Mouse (Mus musculus) thymus, adult 2 months (tissue): ENCODE results near the gene Gm20521.

Experiments
- CTCF ChIP-seq: fragments of 200-500 bp; IDR thresholded peaks from 2 replicates; pipeline ENCODE4 v1.5.1; 2012; ENCODE audit warnings: mild to moderate bottlenecking, control low read depth, low read length, moderate library complexity, borderline replicate concordance; ENCODE audit not compliant: control insufficient read depth, poor library complexity, insufficient read depth; ENCODE audit errors: extremely low read depth
- POLR2A ChIP-seq: fragments of 200-500 bp; IDR thresholded peaks from 2 replicates; pipeline ENCODE4 v1.6.1; 2012; ENCODE audit warnings: mild to moderate bottlenecking, low read length, control low read depth, moderate library complexity; ENCODE audit not compliant: control insufficient read depth, poor library complexity, insufficient read depth; ENCODE audit errors: extremely low read depth

DNA sequence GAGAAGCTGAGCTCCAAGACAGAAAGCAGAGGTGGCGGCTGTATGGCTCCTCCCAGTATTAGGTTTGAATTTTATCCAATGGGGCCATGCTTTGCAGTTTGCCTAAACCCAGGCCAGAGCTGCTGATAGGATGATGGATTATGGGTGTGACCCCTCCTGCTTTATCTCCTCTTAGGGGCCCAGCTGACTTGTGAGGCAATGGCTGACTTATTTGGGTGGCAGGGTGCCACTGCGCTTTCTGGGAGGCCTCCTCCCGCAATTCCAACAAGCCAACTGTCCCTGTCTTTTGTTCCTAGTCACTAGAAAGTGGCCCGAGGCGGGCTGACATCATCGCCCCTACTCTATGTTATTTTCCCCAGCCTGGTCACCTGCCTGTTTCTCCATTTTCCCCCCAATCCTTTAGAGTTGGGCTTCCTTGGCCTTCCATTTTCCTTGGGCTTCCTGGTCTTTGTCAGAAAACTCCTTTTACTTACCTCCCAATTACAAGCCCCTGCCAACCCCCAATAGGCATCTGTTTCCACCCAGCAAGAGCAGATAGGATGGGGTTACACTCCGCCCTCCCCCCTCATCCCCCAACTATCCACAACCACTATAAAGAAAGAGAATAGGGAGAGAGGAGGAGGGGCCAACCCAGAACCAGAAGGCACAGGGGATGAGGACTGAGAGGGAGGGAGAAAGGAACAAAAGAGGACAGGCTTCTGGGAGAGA lies 41.6 kb downstream of the Gm20521 start:
- TF ChIP-seq POLR2A = no peak
- TF ChIP-seq CTCF = no peak
